Mouse (Mus musculus): ENCODE results near the gene Exosc5.

- no peak for TF ChIP-seq POLR2A (IDR thresholded peaks at IDR 0.05; ENCODE audit: low read depth, low read length)
- TF ChIP-seq CTCF (IDR thresholded peaks at IDR 0.05; ENCODE audit: borderline replicate concordance, insufficient read depth, low read length), result no peak
These were observed 7.7 kb upstream of the Exosc5 start for GRCm38 (mm10) chr7:25651281-25651680.
